Mouse (Mus musculus): ENCODE measurements around the gene Adcy1.

Adcy1 gene

GRCm38 (mm10) chr11:7136246-7136855 is 73.1 kb downstream of the Adcy1 start:
- no peak for DNase-seq

- DNase-seq: no peak
These were observed 75.1 kb downstream of the Adcy1 start for GRCm38 (mm10) chr11:7138370-7138769.

GRCm38 (mm10) chr11:7140449-7140848 is 77.2 kb downstream of the Adcy1 start:
- DNase-seq: peak; percentile 59 to 68

- no peak for DNase-seq
These were observed 79.4 kb downstream of the Adcy1 start for GRCm38 (mm10) chr11:7142725-7143124.

- DNase-seq: peak; percentile 50 to 55
These were observed 81.1 kb downstream of the Adcy1 start for GRCm38 (mm10) chr11:7144369-7144768.

GRCm38 (mm10) chr11:7145221-7145620 is 81.9 kb downstream of the Adcy1 start:
- no peak for DNase-seq

- peak in 1 of 2 experiments; percentile 51 for DNase-seq
These were observed 84.2 kb downstream of the Adcy1 start for GRCm38 (mm10) chr11:7147536-7147935.

GRCm38 (mm10) chr11:7147945-7148344 is 84.7 kb downstream of the Adcy1 start:
- no peak for DNase-seq

- DNase-seq: no peak
These were observed 86.2 kb downstream of the Adcy1 start for GRCm38 (mm10) chr11:7149471-7149870.

GRCm38 (mm10) chr11:7150511-7150910 is 87.2 kb downstream of the Adcy1 start:
- peak; percentile 63 to 65 for DNase-seq

- no peak for DNase-seq
These were observed 89.1 kb downstream of the Adcy1 start for GRCm38 (mm10) chr11:7152371-7152770.

GRCm38 (mm10) chr11:7153081-7153480 is 89.8 kb downstream of the Adcy1 start:
- DNase-seq: no peak

- no peak for DNase-seq
These were observed 93.1 kb downstream of the Adcy1 start for GRCm38 (mm10) chr11:7156427-7156826.

- DNase-seq: no peak
These were observed 94.9 kb downstream of the Adcy1 start for GRCm38 (mm10) chr11:7158196-7158595.

GRCm38 (mm10) chr11:7160146-7160545 is 96.9 kb downstream of the Adcy1 start:
- DNase-seq: peak; percentile 50 to 59

- DNase-seq: no peak
These were observed 97.4 kb downstream of the Adcy1 start for GRCm38 (mm10) chr11:7160637-7161101.

GRCm38 (mm10) chr11:7161502-7162174 is 98.3 kb downstream of the Adcy1 start:
- DNase-seq: peak in 1 of 2 experiments; percentile 56

- DNase-seq: no peak
These were observed 101.1 kb downstream of the Adcy1 start for GRCm38 (mm10) chr11:7164416-7164815.

- peak; percentile 49 to 60 for DNase-seq
These were observed 106.4 kb downstream of the Adcy1 start for GRCm38 (mm10) chr11:7169645-7170044.

- DNase-seq: no peak
These were observed 110.4 kb downstream of the Adcy1 start for GRCm38 (mm10) chr11:7173664-7174063.

- DNase-seq: no peak
These were observed 115.4 kb downstream of the Adcy1 start for GRCm38 (mm10) chr11:7178724-7179123.

- no peak for DNase-seq
These were observed 116.0 kb downstream of the Adcy1 start for GRCm38 (mm10) chr11:7179276-7179675.

- DNase-seq: no peak
These were observed 119.2 kb downstream of the Adcy1 start for GRCm38 (mm10) chr11:7182409-7183042.

GRCm38 (mm10) chr11:7184420-7184819 is 121.1 kb downstream of the Adcy1 start:
- DNase-seq: no peak

All from cerebellum, postnatal 36 days (tissue).